Mouse (Mus musculus): ENCODE measurements around the gene Olfr591.

DNA sequence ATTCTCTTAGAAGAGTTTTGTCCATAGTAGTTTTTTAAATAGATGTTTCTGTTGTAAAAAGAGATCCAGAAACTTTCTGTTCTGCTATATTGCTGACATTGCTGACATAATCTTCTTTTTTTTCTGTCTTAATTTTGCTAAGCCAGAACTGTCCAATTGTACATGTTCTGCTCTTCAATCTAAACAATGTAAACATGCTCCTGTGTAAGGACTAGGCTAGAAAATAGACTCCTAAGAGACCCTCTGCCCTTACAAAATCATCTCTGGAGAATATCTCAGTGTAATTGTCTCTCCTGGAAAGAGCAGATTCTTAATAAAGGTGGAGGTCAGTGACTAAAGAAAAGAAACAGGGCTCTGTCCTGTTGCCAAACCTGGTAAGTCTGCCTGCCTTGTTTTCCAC is 38.6 kb upstream of the Olfr591 start, which contains the start of gene Olfr594:
- TF ChIP-seq CTCF (conservative IDR thresholded peaks at IDR 0.05; ENCODE audit: low read length) (no peak), NANOG (IDR thresholded peaks at IDR 0.05; ENCODE audit: borderline replicate concordance, low read length) (no peak)
